Mouse (Mus musculus): ENCODE data around the gene Faim2.

- TF ChIP-seq CTCF (IDR thresholded peaks at IDR 0.05; ENCODE audit: control insufficient read depth, insufficient read depth, low read length): no peak
- TF ChIP-seq POLR2A (IDR thresholded peaks at IDR 0.05; ENCODE audit: borderline replicate concordance, control insufficient read depth, low read depth, low read length): no peak
These were observed 24.7 kb downstream of the Faim2 start for GRCm38 (mm10) chr15:99503256-99503655.
